Mouse (Mus musculus) MEL (cell line): ENCODE results near the gene Tnnt1. TPM values are rescaled to one million over a fixed set of nuclear protein-coding genes. Genes with fewer than 3 reads are reported as not detected.
"Not testable (repeated sequence)": the region's sequence is repeated elsewhere in the genome, so short reads cannot be mapped to it uniquely, and the experiment has no call there.

Experiments
- DNase-seq: peaks from one replicate; pipeline ENCODE4 v3.0.0; 2011; ENCODE audit warnings: low read depth, low spot score
- H3K27ac ChIP-seq: 2 replicates; pipeline ENCODE4 v1.5.1; 2012; ENCODE audit warnings: low read depth, mild to moderate bottlenecking, control low read depth, low read length, moderate library complexity; ENCODE audit not compliant: control insufficient read depth
- H3K27me3 ChIP-seq, 2 experiments: fragments of 150-350 bp in 1 of 2; sonication (generic) in 1 of 2; 2 replicates each; pipeline ENCODE4 v1.6.1; 2012; ENCODE audit warnings: low read length in 2 of 2, mild to moderate bottlenecking in 2 of 2, improper control_type of control experiment in 1 of 2, moderate library complexity in 1 of 2; ENCODE audit not compliant: insufficient read depth in 2 of 2, control insufficient read depth in 1 of 2
- H3K36me3 ChIP-seq, 2 experiments: 2 replicates each; pipeline ENCODE4 v1.6.1; 2012 to 2014; ENCODE audit warnings: low read length in 2 of 2, improper control_type of control experiment in 1 of 2, inconsistent platforms in 1 of 2, mild to moderate bottlenecking in 1 of 2; ENCODE audit not compliant: insufficient read depth in 2 of 2, control insufficient read depth in 1 of 2
- H3K4me1 ChIP-seq, 2 experiments: fragments of 150-350 bp in 1 of 2; sonication (generic) in 1 of 2; 2 replicates each; pipeline ENCODE4 v1.6.1; 2012; ENCODE audit warnings: low read length in 2 of 2, improper control_type of control experiment in 1 of 2, mild to moderate bottlenecking in 1 of 2; ENCODE audit not compliant: insufficient read depth in 2 of 2, control insufficient read depth in 1 of 2
- H3K4me3 ChIP-seq, 2 experiments: fragments of 150-350 bp in 1 of 2; sonication (generic) in 1 of 2; 2 replicates each; pipeline ENCODE4 v1.5.1; 2012; ENCODE audit warnings: low read depth in 2 of 2, low read length in 2 of 2, mild to moderate bottlenecking in 2 of 2, moderate library complexity in 2 of 2, control low read depth in 1 of 2, improper control_type of control experiment in 1 of 2; ENCODE audit not compliant: control insufficient read depth in 1 of 2, insufficient read depth in 1 of 2
- H3K79me2 ChIP-seq: 2 replicates; pipeline ENCODE4 v1.6.1; 2012; ENCODE audit warnings: mild to moderate bottlenecking, low read length, moderate library complexity; ENCODE audit not compliant: control insufficient read depth, poor library complexity, insufficient read depth
- H3K9ac ChIP-seq: 2 replicates; pipeline ENCODE4 v1.6.1; 2012; ENCODE audit warnings: low read depth, mild to moderate bottlenecking, control low read depth, low read length, moderate library complexity; ENCODE audit not compliant: control insufficient read depth, poor library complexity, severe bottlenecking
- H3K9me3 ChIP-seq: fragments of 150-350 bp; sonication (generic); replicated peaks from 2 replicates; pipeline ENCODE4 v1.6.1; 2012; ENCODE audit warnings: mild to moderate bottlenecking, low read length, improper control_type of control experiment, moderate library complexity; ENCODE audit not compliant: insufficient read depth
- BHLHE40 ChIP-seq: IDR thresholded peaks from 2 replicates; pipeline ENCODE4 v1.6.1; 2012; ENCODE audit warnings: low read depth, mild to moderate bottlenecking, inconsistent platforms, low read length, improper control_type of control experiment, borderline replicate concordance
- CHD1 ChIP-seq: IDR thresholded peaks from 2 replicates; pipeline ENCODE4 v1.6.1; 2012; ENCODE audit warnings: low read depth, mild to moderate bottlenecking, inconsistent platforms, low read length, improper control_type of control experiment
- CTCF ChIP-seq, 3 experiments: IDR thresholded peaks in 2 of 3; conservative IDR thresholded peaks in 1 of 3; 2 replicates each; pipeline ENCODE4 v1.5.1; 2011 to 2012; ENCODE audit warnings: low read length in 3 of 3, low read depth in 2 of 3, mild to moderate bottlenecking in 2 of 3, improper control_type of control experiment in 1 of 3, inconsistent platforms in 1 of 3, mixed read lengths in 1 of 3, moderate library complexity in 1 of 3; ENCODE audit not compliant: control insufficient read depth in 1 of 3, insufficient read depth in 1 of 3, poor library complexity in 1 of 3, severe bottlenecking in 1 of 3
- ELF1 ChIP-seq: IDR thresholded peaks from 2 replicates; pipeline ENCODE4 v1.6.1; 2014; ENCODE audit warnings: low read depth, mild to moderate bottlenecking, inconsistent platforms, low read length, improper control_type of control experiment, moderate library complexity
- EP300 ChIP-seq, 2 experiments: IDR thresholded peaks; 2 replicates each; pipeline ENCODE4 v1.6.1; 2011; ENCODE audit warnings: improper control_type of control experiment in 2 of 2, low read length in 2 of 2, low read depth in 1 of 2, mild to moderate bottlenecking in 1 of 2
- ETS1 ChIP-seq: IDR thresholded peaks from 2 replicates; pipeline ENCODE4 v1.6.1; 2012; ENCODE audit warnings: low read depth, mild to moderate bottlenecking, inconsistent platforms, low read length, improper control_type of control experiment, moderate library complexity
- GATA1 ChIP-seq: IDR thresholded peaks from 2 replicates; pipeline ENCODE4 v1.6.1; 2011; ENCODE audit warnings: low read depth, low read length, improper control_type of control experiment
- HCFC1 ChIP-seq: IDR thresholded peaks from 2 replicates; pipeline ENCODE4 v1.6.1; 2012; ENCODE audit warnings: low read depth, mild to moderate bottlenecking, inconsistent platforms, low read length, improper control_type of control experiment, moderate library complexity
- JUND ChIP-seq: IDR thresholded peaks from 2 replicates; pipeline ENCODE4 v1.6.1; 2011; ENCODE audit warnings: low read depth, mild to moderate bottlenecking, improper control_type of control experiment, low read length
- MAFK ChIP-seq: IDR thresholded peaks from 2 replicates; pipeline ENCODE4 v1.6.1; 2011; ENCODE audit warnings: low read depth, mild to moderate bottlenecking, low read length, improper control_type of control experiment, borderline replicate concordance
- MAX ChIP-seq: IDR thresholded peaks from 2 replicates; pipeline ENCODE4 v1.6.1; 2011; ENCODE audit warnings: low read length, improper control_type of control experiment
- MAZ ChIP-seq: IDR thresholded peaks from 2 replicates; pipeline ENCODE4 v1.6.1; 2012; ENCODE audit warnings: low read depth, mild to moderate bottlenecking, inconsistent platforms, low read length, improper control_type of control experiment
- MXI1 ChIP-seq: IDR thresholded peaks from 2 replicates; pipeline ENCODE4 v1.6.1; 2011; ENCODE audit warnings: mild to moderate bottlenecking, low read depth, low read length, improper control_type of control experiment
- MYC ChIP-seq: IDR thresholded peaks from 2 replicates; pipeline ENCODE4 v1.6.1; 2011; ENCODE audit warnings: low read depth, mild to moderate bottlenecking, low read length, improper control_type of control experiment, moderate library complexity
- NRF1 ChIP-seq: IDR thresholded peaks from 2 replicates; pipeline ENCODE4 v1.6.1; 2014; ENCODE audit warnings: low read depth, mild to moderate bottlenecking, inconsistent platforms, low read length, improper control_type of control experiment, moderate library complexity; ENCODE audit not compliant: poor library complexity, insufficient read depth, severe bottlenecking
- POLR2A ChIP-seq, 2 experiments: IDR thresholded peaks; 2 replicates each; pipeline ENCODE4 v1.6.1; 2011 to 2012; ENCODE audit warnings: low read length in 2 of 2, mild to moderate bottlenecking in 2 of 2, control low read depth in 1 of 2, improper control_type of control experiment in 1 of 2, low read depth in 1 of 2, moderate library complexity in 1 of 2; ENCODE audit not compliant: control insufficient read depth in 1 of 2, insufficient read depth in 1 of 2, poor library complexity in 1 of 2
- RAD21 ChIP-seq: IDR thresholded peaks from 2 replicates; pipeline ENCODE4 v1.6.1; 2011; ENCODE audit warnings: mild to moderate bottlenecking, low read depth, low read length, improper control_type of control experiment
- SIN3A ChIP-seq: IDR thresholded peaks from 2 replicates; pipeline ENCODE4 v1.6.1; 2012; ENCODE audit warnings: low read length, improper control_type of control experiment, inconsistent platforms
- SMC3 ChIP-seq: IDR thresholded peaks from 2 replicates; pipeline ENCODE4 v1.6.1; 2011; ENCODE audit warnings: low read depth, low read length, improper control_type of control experiment
- TAL1 ChIP-seq: IDR thresholded peaks from 2 replicates; pipeline ENCODE4 v1.6.1; 2012; ENCODE audit warnings: mild to moderate bottlenecking, inconsistent platforms, low read length, moderate library complexity, mixed read lengths
- TBP ChIP-seq: IDR thresholded peaks from 2 replicates; pipeline ENCODE4 v1.8.0; 2011; ENCODE audit warnings: low read depth, low read length, improper control_type of control experiment
- TCF12 ChIP-seq: IDR thresholded peaks from 2 replicates; pipeline ENCODE4 v1.6.1; 2014; ENCODE audit warnings: low read depth, mild to moderate bottlenecking, inconsistent platforms, low read length, improper control_type of control experiment, moderate library complexity
- ZC3H11A ChIP-seq: IDR thresholded peaks from 2 replicates; pipeline ENCODE4 v1.6.1; 2012; ENCODE audit warnings: low read depth, mild to moderate bottlenecking, inconsistent platforms, low read length, improper control_type of control experiment
- polyA plus RNA-seq, 2 experiments: library from polyadenylated mRNA; stranded (reverse) in 1 of 2; unstranded in 1 of 2; fragments of >175 nt in 1 of 2; fragments of >200 nt in 1 of 2; gene quantifications; 2 replicates each; pipeline versions ENCODE4 v1.2.1 to v1.2.4; 2012; ENCODE audit warnings: low replicate concordance in 2 of 2, low read depth in 1 of 2; ENCODE audit not compliant: insufficient read length in 2 of 2, insufficient read depth in 1 of 2, missing spikeins in 1 of 2
- total RNA-seq: library from RNA; depleted of rRNA; stranded (reverse); fragments of 300-350 nt; gene quantifications from 2 replicates; pipeline ENCODE4 v1.2.3, GENCODE M21; 2012

Tnnt1 gene
- total and polyA plus RNA-seq, 3 experiments, result 5.0 to 16.4 TPM; not detected in 1

DNA sequence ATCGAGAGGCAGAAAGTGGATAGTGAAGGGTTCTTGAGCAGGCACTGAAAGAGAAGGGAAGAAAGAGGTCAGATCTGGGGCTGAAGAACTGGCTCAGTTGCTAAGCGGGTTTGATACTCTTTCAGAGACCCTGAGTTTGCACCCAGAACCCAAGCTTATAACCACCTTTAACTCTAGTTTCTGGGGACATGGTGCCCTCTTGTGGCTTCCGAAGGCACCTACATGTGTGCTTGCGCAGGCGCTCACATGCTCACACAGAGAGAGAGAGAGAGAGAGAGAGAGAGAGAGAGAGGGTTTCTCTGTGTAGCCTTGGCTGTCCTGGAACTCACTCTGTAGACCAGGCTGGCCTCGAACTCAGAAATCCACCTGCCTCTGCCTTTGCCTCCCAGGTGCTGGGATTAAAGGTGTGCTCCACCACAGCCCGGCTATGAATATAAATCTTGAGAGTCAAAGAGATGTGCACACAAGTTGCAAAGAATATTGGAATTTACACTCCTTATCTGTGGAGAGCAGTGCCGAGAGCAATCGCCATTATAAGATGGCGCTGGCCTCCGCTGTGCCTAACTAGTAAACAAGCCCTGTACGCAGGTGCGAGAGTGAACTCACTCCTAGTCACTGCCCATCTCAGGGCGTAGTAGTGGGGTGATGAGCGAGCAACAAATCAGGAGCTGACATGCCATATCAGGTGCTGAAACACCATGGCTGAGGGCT, 8.2 kb upstream of the Tnnt1 start, which contains the start of gene Tnni3:
Gene Tnni3, minus strand, starts transcription at position 18 of the 711 bp plus-strand sequence.
- Histone ChIP-seq H3K4me3 (peak within 1 kb of the TSS; percentile 72 to 76), H3K27ac (peak within 1 kb of the TSS; percentile 88), H3K79me2 (peaks cover 12% of the 10 kb centered on the region), H3K4me1 (peaks cover 2 to 21% of the 10 kb centered on the region in 2 experiments; a peak in 3 of 4 replicates), H3K36me3 (peaks cover 0 to 11% of the 10 kb centered on the region in 2 experiments; a peak in 2 of 4 replicates), H3K9ac (peak within 1 kb of the TSS; percentile 73)
- not testable (repeated sequence) for H3K9me3 ChIP-seq, H3K27me3 ChIP-seq
- DNase-seq, result peak; percentile 90
- TF ChIP-seq TBP, result peak; percentile 43; the same call in 1 of the 2 replicates
- TF ChIP-seq BHLHE40, result peak; percentile 28; the same call in 1 of the 2 replicates
- peak; percentile 91 for TF ChIP-seq RAD21
- TF ChIP-seq ETS1, result peak; percentile 25; the same call in 1 of the 2 replicates
- TF ChIP-seq JUND, result peak; percentile 99
- peak; percentile 44; the same call in 1 of the 2 replicates for TF ChIP-seq MAX
- TF ChIP-seq ZC3H11A, result peak; percentile 79
- TF ChIP-seq CTCF (IDR thresholded peaks at IDR 0.05 in 2 of 3, conservative IDR thresholded peaks at IDR 0.05 in 1 of 3; ENCODE audit: control insufficient read depth in 1 of 3, insufficient read depth in 1 of 3, low read depth in 2 of 3, low read length in 3 of 3, poor library complexity in 1 of 3, severe bottlenecking in 1 of 3), result peak; percentile 75 to 84 (median 83)
- peak; percentile 55 for TF ChIP-seq MXI1
- peak; percentile 78 for TF ChIP-seq MYC
- TF ChIP-seq SIN3A, result peak; percentile 64; the same call in 1 of the 2 replicates
- peak; percentile 84 for TF ChIP-seq SMC3
- TF ChIP-seq NRF1, result peak; percentile 74

DNA sequence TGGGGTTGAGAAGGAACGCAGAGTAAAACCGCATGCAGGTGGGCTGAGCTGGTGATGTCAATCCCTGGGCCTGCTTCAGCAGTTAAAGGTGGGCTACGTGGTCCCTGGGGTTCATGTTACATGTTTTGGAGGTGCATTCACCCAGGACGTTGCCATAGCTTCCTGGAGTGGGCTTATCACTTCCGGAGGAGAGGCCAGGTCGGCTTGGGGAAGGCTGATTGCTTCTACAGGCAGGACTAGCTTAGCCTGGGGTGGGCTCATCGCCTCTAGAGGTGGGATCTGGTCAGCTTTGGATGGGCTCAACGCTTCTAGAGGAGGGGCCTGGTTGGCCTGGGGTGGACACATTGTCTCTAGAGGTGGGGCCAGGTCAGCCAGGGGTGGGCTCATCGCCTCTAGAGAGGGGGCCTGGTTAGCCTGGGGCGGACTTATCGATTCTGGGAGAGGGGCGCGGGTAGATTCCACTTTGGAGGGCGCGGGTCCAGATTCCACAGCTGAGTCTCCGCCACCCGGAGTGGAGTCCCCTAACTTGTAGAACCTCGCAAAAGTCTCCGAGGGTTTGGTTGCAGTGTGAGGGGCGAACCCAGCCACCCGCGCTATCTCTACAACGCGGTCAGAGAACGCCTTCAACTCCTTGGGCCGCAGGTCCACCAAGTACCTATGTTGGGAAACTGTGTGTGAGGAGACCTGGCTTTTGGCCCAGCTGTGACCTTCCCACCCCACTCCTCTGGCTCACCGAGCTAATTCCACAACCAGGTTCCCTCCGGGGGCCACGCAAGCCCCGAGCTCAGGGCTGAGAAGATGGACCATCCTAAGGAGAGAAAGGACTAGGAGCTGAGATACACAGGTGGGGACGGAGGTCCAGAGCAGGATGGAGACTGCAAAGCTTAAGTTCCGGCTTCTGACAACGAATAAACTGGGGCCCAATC, 7.3 kb upstream of the Tnnt1 start:
- Histone ChIP-seq H3K36me3 (peaks cover 0 to 11% of the 10 kb centered on the region in 2 experiments; a peak in 2 of 4 replicates), H3K4me3 (peak overlapping the region; percentile 72 to 76), H3K9ac (peak overlapping the region; percentile 73), H3K27me3 (no peaks in the 10 kb centered on the region), H3K79me2 (peaks cover 12% of the 10 kb centered on the region), H3K27ac (peak overlapping the region; percentile 88), H3K9me3 (no peaks in the 10 kb centered on the region), H3K4me1 (peaks cover 2 to 23% of the 10 kb centered on the region in 2 experiments; a peak in 3 of 4 replicates)
- no peak for TF ChIP-seq MAFK
- no peak for TF ChIP-seq MAZ
- peak in 1 of 2 experiments; percentile 62; a peak in 2 of 4 replicates for TF ChIP-seq POLR2A (IDR thresholded peaks at IDR 0.05; ENCODE audit: control insufficient read depth in 1 of 2, insufficient read depth in 1 of 2, low read depth in 1 of 2, low read length in 2 of 2, poor library complexity in 1 of 2)
- TF ChIP-seq MYC, result 0 out of 2 replicates have a peak, but pooled peaks have one; percentile 45
- peak; percentile 44; the same call in 1 of the 2 replicates for TF ChIP-seq MXI1
- peak; percentile 56; the same call in 1 of the 2 replicates for TF ChIP-seq GATA1
- TF ChIP-seq RAD21, result no peak
- TF ChIP-seq SIN3A, result peak; percentile 49; the same call in 1 of the 2 replicates
- TF ChIP-seq ELF1, result 0 out of 2 replicates have a peak, but pooled peaks have one; percentile 25
- 0 out of 2 replicates have a peak, but pooled peaks have one; percentile 36 for TF ChIP-seq TBP
- TF ChIP-seq CHD1, result no peak
- peak; percentile 41; the same call in 1 of the 2 replicates for TF ChIP-seq TCF12
- peak in 1 of 2 experiments; percentile 51; a peak in 2 of 4 replicates for TF ChIP-seq EP300 (IDR thresholded peaks at IDR 0.05; ENCODE audit: low read depth in 1 of 2, low read length in 2 of 2)
- TF ChIP-seq TAL1, result peak; percentile 65
- peak; percentile 76 for TF ChIP-seq HCFC1
- peak; percentile 46; the same call in 1 of the 2 replicates for TF ChIP-seq ETS1
- peak; percentile 82 for DNase-seq
